Mouse (Mus musculus) forebrain, postnatal 0 days (tissue): ENCODE data around the gene Usp43. TPM values are rescaled to one million over a fixed set of nuclear protein-coding genes. Genes with fewer than 3 reads are reported as not detected.

ENCODE experiments used
- ATAC-seq: fragments of 200-750 bp; cut with Nextera tagmentation; 2 replicates; pipeline ENCODE4 v1.8.0; 2017; ENCODE audit warnings: mild to moderate bottlenecking, moderate library complexity
- DNase-seq: peaks from one replicate; pipeline ENCODE4 v3.0.0-alpha.2; 2015
- H3K27ac ChIP-seq: fragments of 300-500 bp; sonication (generic); 2 replicates; pipeline ENCODE4 v1.5.1; 2014; ENCODE audit warnings: low read depth, mild to moderate bottlenecking, antibody characterized with exemption, low read length, moderate library complexity, mixed read lengths
- H3K27me3 ChIP-seq: fragments of 300-500 bp; sonication (generic); 2 replicates; pipeline ENCODE4 v1.6.1; 2014; ENCODE audit warnings: mild to moderate bottlenecking, low read length, mixed read lengths; ENCODE audit not compliant: insufficient read depth
- H3K36me3 ChIP-seq: fragments of 300-500 bp; sonication (generic); 2 replicates; pipeline ENCODE4 v1.6.1; 2014; ENCODE audit warnings: mild to moderate bottlenecking, moderate library complexity; ENCODE audit not compliant: insufficient read depth
- H3K4me1 ChIP-seq: fragments of 300-500 bp; sonication (generic); 2 replicates; pipeline ENCODE4 v1.6.1; 2014; ENCODE audit warnings: antibody characterized with exemption; ENCODE audit not compliant: insufficient read depth
- H3K4me2 ChIP-seq: fragments of 300-500 bp; sonication (generic); 2 replicates; pipeline ENCODE4 v1.6.1; 2014; ENCODE audit warnings: low read depth, mild to moderate bottlenecking, moderate library complexity
- H3K4me3 ChIP-seq: fragments of 300-500 bp; sonication (generic); 2 replicates; pipeline ENCODE4 v1.5.1; 2014; ENCODE audit warnings: low read depth, low read length, mixed read lengths
- H3K9ac ChIP-seq: fragments of 300-500 bp; sonication (generic); 2 replicates; pipeline ENCODE4 v1.6.1; 2014; ENCODE audit warnings: mild to moderate bottlenecking
- H3K9me3 ChIP-seq: fragments of 300-500 bp; sonication (generic); 2 replicates; pipeline ENCODE4 v1.6.1; 2016; ENCODE audit warnings: low read length
- CTCF ChIP-seq: sonication (generic); IDR thresholded peaks from 2 replicates; pipeline ENCODE4 v1.5.1; 2016; ENCODE audit warnings: antibody characterized with exemption, control low read depth, low read depth
- WGBS: fragments of 180-500 bp; shearing (Covaris S2); extraction: QIAGEN DNeasy Blood & Tissue Kit; methylation state at CpG from one replicate; pipeline ENCODE4 v1.1.7; 2014; 5-methylcytosine and 5-hydroxymethylcytosine counted together
- polyA plus RNA-seq: library from polyadenylated mRNA; unstranded; fragments of >200 nt; fragmentation: Nextera tagmentation; extraction: Ambion mirVana; gene quantifications from 2 replicates; pipeline ENCODE4 v1.2.1, GENCODE M21; 2015
- total RNA-seq: library from RNA; depleted of rRNA; stranded (reverse); fragments of >200 nt; gene quantifications from 2 replicates; pipeline ENCODE4 v1.2.3, GENCODE M21; 2014; rRNA removed

The Usp43 gene
- total and polyA plus RNA-seq, 2 experiments from 2014 or later, result 3.8 to 7.0 TPM

DNA sequence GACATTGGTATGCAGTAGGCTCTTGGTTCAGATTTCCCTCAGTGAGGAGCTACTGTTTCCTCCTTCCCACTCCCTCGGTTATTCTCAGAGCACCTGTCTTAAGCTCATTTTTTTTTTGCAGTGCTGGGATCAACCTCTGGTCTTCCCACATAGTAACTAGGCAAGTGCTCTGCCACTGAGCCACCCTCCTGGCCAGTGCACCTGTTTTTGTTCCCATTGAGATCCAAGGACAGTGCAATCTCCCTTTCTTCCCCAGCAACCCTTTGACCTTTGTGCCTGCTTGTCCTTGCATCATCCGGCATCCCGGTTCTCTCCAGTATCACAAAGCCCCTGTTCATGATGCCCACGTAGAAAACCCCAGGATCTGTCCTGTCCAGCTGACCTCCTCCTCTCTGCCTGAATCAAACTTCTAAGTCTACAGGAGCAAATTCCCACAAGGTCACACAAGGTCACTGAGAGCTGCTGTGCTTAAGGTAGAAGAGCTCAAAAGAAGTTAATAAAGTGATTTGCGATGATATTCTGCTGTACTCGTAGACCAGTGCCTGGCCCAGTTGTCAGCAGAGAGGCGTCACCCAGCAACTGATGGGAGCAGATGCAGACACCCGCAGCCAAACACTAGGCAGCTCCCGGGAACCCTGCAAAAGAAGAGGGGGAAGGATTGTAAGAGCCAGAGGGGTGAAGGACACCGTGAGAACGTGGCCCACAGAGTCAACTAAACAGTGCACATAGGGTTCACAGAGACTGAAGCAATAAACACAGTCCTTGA is 114.9 kb downstream of the Usp43 start:
- no peak overlapping the region for H3K9ac ChIP-seq
- H3K4me1 ChIP-seq, result no peaks in the 10 kb centered on the region
- no peak for DNase-seq
- H3K4me2 ChIP-seq, result no peak overlapping the region
- no peaks in the 10 kb centered on the region for H3K27me3 ChIP-seq
- no peak for TF ChIP-seq CTCF
- ATAC-seq, result no peak
- H3K27ac ChIP-seq, result no peak overlapping the region
- no peaks in the 10 kb centered on the region for H3K9me3 ChIP-seq
- H3K36me3 ChIP-seq, result no peaks in the 10 kb centered on the region
- WGBS, result 85% methylated on average over 11 of the region's 11 CpGs
- no peak overlapping the region for H3K4me3 ChIP-seq

DNA sequence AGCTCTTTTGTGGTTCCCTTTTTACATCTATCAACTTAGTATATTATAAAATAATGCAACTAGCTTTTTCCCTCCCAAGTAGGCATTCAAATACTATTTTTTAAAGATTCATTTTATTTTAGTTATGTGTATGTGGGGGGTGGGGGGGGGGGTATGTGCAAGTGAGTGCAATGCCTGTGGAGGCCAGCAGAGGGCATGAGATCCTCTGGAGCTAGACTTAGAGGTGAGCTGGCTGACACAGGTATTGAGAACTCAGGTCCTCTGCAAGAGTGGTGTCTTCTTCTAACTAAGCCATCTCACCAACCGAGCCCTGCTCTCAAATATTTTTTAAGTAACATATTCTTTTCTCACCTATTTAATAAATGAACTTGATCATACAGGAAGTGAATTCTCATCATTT is 116.4 kb downstream of the Usp43 start:
- no peaks in the 10 kb centered on the region; the same call in 1 of the 2 replicates for H3K4me1 ChIP-seq
- H3K9ac ChIP-seq, result no peak overlapping the region
- H3K4me2 ChIP-seq, result no peak overlapping the region
- ATAC-seq, result no peak
- H3K9me3 ChIP-seq, result no peaks in the 10 kb centered on the region
- TF ChIP-seq CTCF, result no peak; the same call in 1 of the 2 replicates
- no peaks in the 10 kb centered on the region for H3K27me3 ChIP-seq
- 92% methylated on average over 1 of the region's 1 CpGs for WGBS
- no peaks in the 10 kb centered on the region for H3K36me3 ChIP-seq
- H3K4me3 ChIP-seq, result no peak overlapping the region
- no peak overlapping the region for H3K27ac ChIP-seq
- DNase-seq, result no peak

Other genes starting within 250 kb of the Usp43 start
- 1.00 TPM in 1 of 2 replicates, not detected in the other for gene Rcvrn, start 226.8 kb downstream of the Usp43 start, total RNA-seq
- gene Rcvrn, start 226.8 kb downstream of the Usp43 start, polyA plus RNA-seq, result 0.14 TPM in 1 of 2 replicates, not detected in the other
- gene Glp2r, start 151.0 kb downstream of the Usp43 start, total RNA-seq, result 0.05 and 0.08 TPM in 2 replicates
- gene Glp2r, start 151.0 kb downstream of the Usp43 start, polyA plus RNA-seq, result 0.04 and 0.07 TPM in 2 replicates
- gene Gsg1l2, start 147.5 kb downstream of the Usp43 start, total RNA-seq, result not detected in 2 replicates
- not detected in 2 replicates for gene Gsg1l2, start 147.5 kb downstream of the Usp43 start, polyA plus RNA-seq
- gene Dhrs7c, start 124.0 kb downstream of the Usp43 start, total RNA-seq, result 2.0 and 4.1 TPM in 2 replicates
- gene Dhrs7c, start 124.0 kb downstream of the Usp43 start, polyA plus RNA-seq, result 0.13 TPM in 1 of 2 replicates, not detected in the other
- 3.0 and 4.2 TPM in 2 replicates for gene Cfap52, start 43.5 kb upstream of the Usp43 start, total RNA-seq
- gene Cfap52, start 43.5 kb upstream of the Usp43 start, polyA plus RNA-seq, result 2.6 and 4.8 TPM in 2 replicates
- 11.1 and 21.6 TPM in 2 replicates for gene Stx8, start 44.0 kb upstream of the Usp43 start, total RNA-seq
- gene Stx8, start 44.0 kb upstream of the Usp43 start, polyA plus RNA-seq, result 67.8 and 78.9 TPM in 2 replicates